Mouse (Mus musculus): ENCODE measurements at regions not wholly inside any gene's neighbourhood (a gene's known extent, or its start where the extent isn't known, plus 50 kb on each side); places are given as distances from the start of the nearest gene placed in this dataset.
A peak's percentile ranks its signal among the peaks of the same experiment; 100 is the strongest.
"Not testable (repeated sequence)": the region's sequence is repeated elsewhere in the genome, so short reads cannot be mapped to it uniquely, and the experiment has no call there.

DNA sequence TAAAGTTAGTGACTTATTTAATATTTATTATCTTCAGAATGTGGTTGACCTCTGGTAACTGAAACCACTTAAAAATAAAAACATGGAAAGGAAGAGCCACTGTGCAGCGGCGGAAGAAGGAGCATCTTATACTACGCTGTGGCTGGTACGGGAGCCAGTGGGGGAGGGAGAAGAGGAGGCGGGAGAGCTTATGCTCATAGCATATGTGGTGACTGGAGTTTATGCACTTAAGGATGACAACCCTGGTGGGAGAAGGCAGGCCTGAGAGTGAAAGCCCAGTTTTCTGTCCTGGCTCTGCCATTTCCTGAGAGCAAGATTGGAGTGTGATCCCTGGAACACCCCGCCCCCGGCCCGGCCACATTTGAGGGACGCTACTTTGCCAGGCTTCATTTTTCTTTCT is 145.5 kb downstream of the Tsen15 start:
- DNase-seq (ENCODE audit: low spot score): no peak

DNA sequence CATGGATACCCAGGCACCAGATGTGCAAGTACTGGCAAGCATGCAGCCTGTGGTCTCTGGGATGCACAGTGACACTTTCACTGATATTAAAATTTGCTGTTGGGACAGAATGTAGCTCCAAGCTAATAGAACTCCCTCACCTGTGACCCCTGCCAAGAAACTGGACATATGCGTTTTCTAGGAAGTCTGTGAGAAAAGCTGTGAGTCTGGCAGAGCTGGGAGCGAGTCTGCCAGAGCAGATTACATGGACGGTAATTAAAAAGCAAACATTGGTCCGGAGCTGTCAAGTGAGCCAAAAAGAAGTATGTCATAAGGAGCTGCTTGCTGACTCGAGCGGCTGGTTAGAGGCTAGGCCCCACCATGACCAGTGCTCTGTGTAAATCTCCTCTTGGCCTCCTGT is 147.1 kb downstream of the Tsen15 start:
- no peak for DNase-seq (ENCODE audit: low spot score)

DNA sequence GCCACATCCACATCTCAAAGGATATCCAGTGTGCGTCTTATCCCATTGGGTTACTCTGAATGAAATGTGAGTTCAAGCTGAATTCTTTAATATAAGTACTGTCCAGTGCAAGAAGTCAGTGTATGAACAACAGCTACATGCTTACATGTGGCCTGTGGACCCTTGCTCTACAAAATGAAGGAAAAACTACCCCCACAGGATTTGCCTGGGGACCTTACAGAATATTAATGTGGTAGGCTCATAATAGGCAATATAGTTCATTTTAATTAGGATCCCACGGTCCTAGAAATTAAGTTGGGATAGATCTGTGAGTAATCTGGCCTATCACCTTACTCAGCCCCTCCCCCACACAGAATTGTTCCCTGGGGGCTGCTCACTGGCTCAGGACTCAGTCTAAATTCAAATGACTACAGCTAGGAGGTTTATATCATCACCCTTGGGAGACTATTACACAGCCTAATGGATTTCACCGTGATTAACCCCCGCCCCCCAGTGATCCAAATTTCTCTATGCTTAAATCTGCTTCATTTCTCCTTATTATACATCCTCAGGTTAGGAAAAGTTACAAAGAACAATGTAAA is 145.4 kb upstream of the 1700025G04Rik start:
- DNase-seq (ENCODE audit: low spot score): no peak

DNA sequence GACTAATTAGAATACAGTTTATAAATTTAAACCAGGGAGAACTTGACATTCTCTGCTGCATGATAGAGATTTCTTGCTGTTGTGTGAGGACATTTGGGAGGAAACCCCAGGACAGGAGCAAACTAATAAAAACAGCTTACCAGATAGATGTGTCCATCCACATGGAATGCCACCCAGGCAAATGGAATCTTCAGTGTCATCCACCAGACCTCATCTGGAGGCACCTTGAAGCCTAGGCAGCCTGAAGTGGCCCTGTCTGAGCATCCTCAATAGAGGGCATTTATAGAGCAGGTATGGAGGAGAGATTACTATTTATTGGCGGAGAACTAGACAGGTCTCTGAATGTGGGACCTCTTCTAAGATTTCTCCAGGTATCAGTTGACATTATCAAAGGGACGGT is 144.8 kb upstream of the 1700025G04Rik start:
- no peak for DNase-seq (ENCODE audit: low spot score)

DNA sequence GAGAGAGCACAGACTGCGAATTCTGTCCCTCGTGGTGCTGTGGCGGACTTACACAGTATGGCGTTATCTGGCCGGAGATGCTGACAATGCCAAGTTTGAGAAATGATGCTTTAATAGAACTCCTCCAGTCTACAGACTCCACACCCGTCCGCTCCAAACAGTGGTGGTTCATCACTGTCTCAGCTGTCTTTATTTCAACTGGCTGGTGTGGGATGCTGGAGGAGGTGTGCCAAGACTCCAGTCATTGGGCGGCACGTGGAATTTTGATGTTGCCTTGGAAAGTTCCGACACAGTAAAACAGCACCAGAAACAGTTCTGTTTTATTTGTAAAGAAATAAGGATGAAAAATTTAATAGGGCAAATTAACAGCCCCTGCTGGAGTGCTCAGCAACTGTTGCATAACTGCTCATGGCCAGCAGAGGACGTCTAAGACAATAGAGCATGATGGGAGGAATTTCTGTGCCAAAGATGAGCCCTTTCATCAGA is 141.8 kb upstream of the 1700025G04Rik start:
- DNase-seq (ENCODE audit: low spot score): no peak

DNA sequence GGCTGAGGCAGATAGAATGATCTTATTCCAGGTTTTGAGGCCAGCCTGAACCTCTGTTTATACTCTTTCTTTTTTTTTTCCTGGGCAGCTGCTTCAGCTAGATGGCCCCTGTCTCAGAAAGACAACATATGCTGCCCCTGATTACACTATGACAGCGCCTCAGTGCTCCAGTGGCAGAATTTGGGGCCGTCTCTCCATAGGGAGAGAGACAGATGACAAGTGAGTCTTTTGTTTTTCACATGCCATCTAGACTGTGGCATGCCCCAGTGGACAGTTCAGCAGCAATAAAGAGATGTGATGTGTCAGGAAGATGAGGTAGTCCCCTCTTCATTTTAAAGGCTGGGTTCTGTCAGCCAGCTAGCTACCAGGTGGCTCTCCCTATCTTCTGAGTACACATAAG is 139.8 kb upstream of the 1700025G04Rik start:
- no peak for DNase-seq (ENCODE audit: low spot score)

DNA sequence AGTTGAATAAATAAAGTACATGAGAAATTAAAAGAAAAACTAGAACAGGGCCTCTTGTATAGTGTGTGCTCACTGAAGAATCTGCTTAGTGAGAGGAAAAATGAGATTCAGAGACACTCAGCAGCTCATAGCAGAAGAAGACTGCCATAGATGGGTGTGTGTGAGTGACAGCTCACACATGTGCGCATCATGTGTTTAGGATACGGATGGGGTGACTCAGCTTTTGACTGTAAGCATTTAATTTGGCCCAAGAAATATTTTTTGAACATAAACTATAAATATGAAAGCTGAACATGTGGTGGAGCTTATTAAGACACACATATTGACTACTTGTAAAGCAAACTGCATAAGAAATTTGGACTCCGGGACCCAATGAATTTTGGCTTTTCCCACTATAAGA is 136.1 kb upstream of the 1700025G04Rik start:
- DNase-seq (ENCODE audit: low spot score): no peak

DNA sequence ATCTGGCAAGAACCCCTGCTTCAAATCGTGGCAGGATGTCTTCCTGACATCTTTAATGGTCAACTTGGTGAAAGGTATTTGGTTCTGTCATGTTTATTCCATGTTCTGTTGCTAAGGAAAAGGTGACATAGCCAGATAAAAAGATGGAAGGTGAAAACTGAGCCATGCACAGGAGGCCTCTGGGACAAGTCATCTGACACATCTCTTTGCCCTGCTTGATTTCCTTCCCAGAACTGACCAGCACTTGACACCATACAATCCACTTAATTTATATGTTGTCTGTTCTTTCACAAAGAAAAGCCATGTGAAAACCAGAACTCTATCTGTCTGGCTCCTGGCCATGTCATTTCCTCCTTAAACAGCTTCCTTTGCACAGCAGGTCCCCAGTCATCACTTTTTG is 133.7 kb upstream of the 1700025G04Rik start:
- no peak for DNase-seq (ENCODE audit: low spot score)

DNA sequence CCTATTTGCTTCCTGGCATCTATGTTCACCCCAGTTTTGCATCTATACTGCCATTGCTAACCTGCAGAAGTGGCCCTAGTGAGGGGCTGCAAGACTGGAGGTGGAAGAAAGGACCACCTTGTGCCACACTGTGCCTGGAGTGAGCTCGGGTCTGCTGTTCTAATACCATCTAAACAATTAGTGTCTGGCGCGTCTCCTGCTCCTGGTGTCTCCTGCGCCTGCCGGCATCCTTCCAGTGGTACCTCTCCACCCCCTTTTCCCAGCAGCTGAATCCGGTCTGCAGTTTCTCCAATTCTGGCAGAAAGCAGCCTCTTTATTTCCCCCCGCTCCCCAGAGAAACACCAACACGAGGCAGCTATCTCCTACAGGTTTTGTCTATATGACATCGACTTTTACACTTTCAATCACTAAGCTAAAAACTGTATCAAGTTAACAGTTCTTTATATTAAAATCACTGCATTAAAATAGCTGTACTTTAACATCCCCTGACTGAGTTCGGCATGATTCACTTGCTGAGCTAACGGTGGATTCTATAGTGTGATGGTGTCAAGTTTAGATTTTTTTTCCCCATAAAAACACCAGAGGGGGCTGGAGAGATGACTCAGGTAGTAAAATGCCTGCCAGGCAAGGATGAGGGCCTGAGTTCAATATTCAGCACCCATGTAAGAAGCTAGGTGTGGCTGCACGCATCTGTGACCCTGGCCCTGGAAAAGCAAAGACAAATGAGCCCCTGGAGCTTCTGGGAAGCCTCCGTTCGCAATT is 131.1 kb upstream of the 1700025G04Rik start:
- DNase-seq (ENCODE audit: low spot score): no peak

DNA sequence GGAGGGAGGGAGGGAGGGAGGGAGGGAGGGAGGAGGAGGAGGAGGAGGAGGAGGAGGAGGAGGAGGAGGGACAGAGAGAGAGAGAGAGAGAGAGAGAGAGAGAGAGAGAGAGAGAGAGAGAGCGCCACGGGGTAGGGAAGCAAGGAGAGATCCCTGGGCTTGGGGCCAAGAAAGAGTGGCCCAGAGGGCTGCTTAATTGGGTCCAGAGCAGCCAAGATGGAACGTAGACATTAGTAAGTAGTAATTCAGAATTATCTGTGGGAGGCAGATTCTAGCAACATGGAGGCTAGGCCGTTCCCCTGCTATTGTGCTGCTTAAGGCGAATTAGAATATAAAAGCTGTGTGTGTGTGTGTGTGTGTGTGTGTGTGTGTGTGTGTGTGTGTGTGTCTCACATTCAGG is 129.8 kb upstream of the 1700025G04Rik start:
- DNase-seq (ENCODE audit: low spot score): not testable (repeated sequence)

DNA sequence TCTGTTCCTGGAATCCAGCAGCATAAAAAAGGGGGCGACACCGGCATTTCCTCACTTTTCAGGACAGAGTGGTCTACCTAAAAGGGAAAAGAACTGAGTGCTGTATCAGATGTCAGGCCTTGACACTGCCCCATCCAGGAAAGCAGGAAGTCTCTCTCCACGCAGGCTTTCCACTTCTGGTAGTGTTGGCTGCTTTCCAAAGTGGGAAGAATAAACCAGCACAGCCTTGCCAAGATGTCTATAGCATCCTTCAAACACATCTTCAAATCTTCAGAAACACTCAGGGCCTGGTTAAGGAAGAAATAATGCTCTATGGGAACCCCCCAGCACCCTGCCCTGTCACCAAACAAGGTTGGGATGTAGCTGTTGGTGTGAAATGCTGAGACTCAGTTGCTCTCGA is 127.5 kb upstream of the 1700025G04Rik start:
- DNase-seq (ENCODE audit: low spot score): no peak

DNA sequence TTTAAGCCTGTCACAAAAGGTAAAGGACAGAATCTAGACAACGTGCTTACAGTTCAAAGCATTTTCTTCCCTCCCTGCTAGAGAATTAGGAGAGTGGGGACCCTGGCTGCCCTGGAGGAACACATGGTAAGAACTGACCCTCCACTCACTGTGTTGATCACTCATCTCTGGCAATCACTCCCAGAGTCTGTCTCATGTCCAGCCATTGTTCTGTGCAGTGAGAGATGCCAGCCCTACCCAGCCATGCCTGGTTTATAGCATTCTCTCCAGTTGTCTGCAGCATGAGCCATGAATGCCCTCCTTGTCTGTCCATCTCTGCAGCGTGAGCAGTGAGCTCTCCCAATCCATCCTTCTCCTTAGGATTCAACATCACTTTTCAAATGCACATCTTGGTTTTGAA is 124.5 kb upstream of the 1700025G04Rik start:
- DNase-seq (ENCODE audit: low spot score): no peak

DNA sequence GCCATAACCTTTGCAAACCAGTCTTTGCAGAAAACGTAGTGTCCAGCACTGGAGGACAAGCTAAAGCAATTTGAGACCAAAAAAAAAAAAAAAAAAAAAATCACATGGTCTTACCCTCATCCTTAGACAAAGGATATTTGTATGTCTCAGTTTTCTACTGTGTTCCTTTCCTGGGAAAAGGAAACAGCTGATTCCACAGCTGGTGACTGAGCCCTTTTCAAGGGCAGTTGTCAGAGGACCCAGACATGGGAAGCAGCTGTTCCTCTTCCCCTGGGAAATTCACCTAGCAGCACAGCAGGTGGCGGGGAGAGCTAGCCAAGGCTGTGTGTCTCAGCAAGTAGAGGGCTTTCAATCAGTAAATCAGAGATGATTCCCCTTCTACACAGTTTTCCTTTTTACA is 113.3 kb upstream of the 1700025G04Rik start:
- DNase-seq (ENCODE audit: low spot score): peak; percentile 42

DNA sequence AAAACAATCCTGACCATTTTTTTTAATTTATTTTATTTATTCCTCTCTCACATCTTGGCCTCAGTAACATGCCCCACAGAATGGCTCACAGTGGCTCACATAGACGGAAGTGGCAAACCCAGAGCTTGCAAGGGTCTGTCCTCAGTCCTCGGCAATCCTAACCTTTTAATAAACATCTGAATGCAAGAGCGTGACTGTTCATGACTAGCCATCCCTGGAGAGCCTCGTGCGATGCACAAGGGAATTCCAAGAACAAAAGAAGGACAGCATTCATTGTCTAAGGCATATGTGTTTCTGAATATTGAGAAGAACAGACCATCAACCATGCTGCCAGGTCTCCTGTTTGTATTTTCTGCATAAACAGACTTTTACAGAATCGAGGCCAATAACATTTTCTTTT is 98.8 kb upstream of the 1700025G04Rik start:
- DNase-seq (ENCODE audit: low spot score): no peak

DNA sequence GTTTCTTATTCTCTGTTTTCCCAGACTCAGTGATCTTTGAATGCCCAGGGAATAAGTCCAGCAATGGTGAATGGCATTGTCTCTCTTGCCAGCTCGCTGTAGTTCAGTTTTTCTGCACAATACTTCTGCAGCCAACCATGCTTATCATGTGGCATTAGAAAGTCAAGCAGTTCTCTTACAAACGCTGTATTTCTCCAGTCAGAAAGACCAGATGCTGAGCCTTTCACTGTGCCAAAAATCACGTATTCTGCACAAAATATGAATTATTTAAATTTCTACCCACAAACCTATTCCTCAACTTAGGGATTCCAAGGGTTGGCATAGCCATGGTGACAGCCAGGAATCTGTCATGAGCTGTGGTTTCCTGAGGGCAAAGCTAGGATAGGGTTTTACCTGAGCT is 95.0 kb upstream of the 1700025G04Rik start:
- DNase-seq (ENCODE audit: low spot score): no peak

DNA sequence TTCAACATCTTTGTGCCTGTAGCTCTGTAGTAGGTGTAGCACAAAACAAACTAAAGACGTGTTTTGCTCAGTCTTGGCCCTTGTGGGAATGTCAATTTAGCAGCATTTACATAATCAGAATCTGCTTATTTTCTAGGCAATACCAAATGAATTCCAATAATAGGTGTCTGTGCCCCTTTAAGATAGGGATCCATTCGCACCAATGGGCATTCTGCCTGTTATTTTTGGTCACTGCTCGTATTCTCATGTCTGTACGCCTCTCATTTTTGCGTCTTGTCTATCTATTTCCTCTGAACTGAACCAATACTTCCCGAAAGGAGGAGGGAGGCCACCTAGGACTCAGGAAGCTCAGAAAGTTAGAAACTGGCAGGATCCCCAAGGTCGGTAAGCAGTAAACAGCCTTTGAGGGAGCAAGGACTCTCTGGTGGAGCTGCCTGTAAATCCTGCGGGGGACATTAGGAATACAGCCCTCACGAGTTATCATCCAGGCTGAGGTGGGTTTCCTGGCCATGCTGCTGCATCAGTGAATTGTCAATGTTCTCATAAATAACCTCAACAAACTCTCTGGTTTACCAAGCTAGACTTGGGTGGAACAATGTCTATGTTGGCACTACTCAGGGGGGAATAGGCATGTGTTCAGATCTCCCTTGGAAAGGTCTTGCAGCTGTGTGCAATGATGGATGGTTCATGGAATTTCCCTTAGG is 86.5 kb upstream of the 1700025G04Rik start:
- no peak for DNase-seq (ENCODE audit: low spot score)

DNA sequence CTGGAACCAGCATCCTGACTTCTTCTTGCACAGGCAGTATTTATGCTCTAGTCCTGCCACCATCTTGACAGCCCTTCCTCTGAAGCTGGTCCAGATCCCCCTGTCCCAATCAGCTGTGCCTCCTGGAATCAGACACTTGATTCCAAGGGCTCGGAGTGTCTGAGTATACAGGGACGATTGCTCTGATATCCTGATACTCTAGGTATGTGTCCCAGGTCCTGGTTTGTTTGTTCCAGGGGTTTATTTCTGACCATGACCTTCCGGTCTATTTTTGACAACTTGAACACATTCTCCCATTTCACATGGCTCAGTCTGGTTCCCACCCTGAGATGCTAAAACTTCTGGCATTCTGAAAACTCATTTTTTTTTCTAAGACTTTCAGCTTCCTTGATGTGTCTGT is 85.8 kb upstream of the 1700025G04Rik start:
- DNase-seq (ENCODE audit: low spot score): no peak

DNA sequence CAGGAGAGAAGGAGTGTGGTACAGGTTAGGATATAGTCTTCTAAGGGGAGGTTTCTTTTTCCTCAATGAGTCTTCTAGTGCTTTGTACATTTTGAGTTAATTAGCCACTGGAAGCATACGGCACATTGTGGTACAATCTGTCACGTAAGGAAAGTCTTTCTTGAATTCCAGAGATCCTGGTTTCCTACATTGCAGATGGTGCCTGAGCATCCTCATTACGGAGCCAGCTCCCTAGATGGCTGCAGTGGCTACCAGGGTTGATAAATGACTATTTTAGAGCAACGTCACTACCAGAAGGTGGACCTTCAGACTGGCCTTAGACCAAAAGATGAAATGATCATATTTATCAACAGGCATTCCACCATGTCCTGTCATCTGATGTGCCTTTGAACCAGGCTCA is 84.5 kb upstream of the 1700025G04Rik start:
- DNase-seq (ENCODE audit: low spot score): no peak

DNA sequence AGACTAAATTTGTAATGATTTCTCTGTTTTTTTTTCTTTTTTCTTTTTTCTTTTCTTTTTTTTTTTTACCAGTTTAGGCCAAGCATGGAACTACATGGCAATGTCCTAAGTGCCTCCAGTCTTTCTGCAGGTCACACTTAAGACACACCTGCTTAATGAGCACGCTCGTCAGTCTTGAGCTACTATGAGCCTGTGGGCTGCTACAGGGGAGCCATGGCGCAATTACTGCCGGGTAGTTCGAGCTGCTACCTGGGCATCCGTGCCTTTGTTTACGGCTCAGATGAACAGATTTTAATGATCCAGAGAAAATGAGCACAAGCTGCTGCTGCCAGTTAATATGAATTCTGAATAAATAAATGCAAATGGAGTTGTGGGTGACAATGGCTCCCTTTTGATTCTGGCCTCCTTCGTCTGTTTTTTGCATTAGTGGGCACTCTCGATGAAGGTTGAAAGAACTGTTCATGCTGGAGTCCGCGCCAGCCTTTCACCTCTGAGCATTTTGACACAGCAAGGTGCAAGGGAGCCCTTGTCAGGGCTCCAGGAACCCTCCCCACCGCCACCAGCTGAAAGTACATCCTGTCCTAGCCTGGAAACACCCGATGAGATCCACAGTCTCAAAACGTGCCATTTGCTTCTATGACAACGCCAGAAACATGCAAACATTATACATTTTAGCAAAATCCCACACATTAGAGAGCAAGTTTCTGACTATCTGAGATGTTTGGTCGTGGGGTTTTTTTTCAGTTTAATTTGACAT is 81.3 kb upstream of the 1700025G04Rik start:
- no peak for DNase-seq (ENCODE audit: low spot score)

DNA sequence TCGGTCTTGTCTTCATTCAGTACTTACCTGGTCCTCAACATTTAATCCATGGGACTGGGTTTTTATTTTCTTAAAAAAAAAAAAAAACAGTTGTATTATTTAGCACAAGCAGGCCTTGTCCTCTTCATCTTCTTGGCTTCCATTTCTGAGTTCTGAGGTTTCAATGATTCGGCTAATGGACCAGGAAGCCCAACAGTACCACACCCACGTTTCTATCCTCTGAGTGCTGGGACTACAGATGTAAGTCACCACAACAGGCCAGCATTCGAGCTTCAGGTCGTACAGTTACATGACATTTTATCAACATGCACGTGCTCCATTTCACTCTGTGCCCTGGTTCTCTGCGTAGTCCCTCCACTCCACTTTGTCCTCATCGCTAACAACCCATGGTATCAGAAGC is 80.7 kb upstream of the 1700025G04Rik start:
- DNase-seq (ENCODE audit: low spot score): no peak

DNA sequence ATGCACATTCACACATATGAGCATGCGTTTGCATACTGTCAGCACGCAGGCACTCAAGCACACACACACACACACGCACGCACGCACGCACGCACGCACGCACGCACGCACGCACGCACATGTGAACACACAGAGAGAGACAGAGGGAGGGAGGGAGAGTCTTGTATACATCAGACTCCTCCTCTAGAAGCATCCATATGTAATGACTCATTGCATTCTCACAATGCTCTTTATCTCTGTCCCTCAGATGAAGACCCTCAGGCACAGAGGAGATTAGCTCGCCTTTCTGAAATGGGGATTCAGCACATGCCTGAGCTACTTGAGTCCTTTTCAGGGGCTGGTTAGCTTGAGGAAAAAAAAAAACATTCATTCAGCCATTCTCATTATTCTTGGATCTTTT is 79.6 kb upstream of the 1700025G04Rik start:
- peak; percentile 18 for DNase-seq (ENCODE audit: low spot score)

DNA sequence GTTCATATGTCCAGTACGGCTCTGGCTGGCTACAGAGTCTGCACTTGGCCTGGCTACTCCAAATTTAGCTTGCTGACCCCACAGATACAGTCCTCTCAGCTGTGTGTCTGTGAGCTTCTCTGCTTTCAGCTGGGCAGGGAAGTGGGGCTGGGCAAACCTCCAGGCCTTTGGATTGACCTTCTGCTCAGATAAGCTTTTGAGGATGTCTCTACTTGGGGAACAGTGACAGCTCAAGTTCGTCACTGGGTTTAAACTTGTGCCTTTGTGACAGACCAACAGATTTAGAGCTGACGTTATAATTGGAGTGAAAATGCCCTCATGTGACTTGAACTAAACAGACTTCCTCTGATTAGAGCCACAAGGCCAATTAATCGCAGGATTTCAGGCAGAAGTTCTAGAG is 78.4 kb upstream of the 1700025G04Rik start:
- DNase-seq (ENCODE audit: low spot score): no peak

DNA sequence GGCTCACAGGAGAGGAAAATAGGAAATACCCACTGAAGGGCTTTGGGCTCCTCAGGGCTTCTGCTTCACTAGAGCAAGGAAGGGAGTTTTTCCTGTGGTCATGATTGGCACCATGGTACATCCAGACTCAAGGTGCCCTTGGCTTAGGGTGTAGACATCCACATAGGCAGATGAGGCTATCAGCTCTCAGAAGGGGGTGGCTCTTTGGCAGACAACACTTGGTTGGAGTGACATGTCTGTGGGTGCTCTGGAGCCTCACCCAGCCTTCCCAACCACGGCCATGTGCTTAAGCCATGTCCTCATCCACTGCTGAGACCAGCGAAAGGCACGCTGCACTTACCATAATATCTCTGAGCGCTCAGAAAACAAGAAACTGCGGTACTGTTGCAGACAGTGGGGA is 77.8 kb upstream of the 1700025G04Rik start:
- DNase-seq (ENCODE audit: low spot score): no peak

Data from embryo, embryonic 10.5 days (tissue).